Mouse (Mus musculus): ENCODE data around the gene Kcnq5. TPM values are rescaled to one million over a fixed set of nuclear protein-coding genes. Genes with fewer than 3 reads are reported as not detected.

Kcnq5 gene
- total and polyA plus RNA-seq, 3 experiments, result not detected

DNA sequence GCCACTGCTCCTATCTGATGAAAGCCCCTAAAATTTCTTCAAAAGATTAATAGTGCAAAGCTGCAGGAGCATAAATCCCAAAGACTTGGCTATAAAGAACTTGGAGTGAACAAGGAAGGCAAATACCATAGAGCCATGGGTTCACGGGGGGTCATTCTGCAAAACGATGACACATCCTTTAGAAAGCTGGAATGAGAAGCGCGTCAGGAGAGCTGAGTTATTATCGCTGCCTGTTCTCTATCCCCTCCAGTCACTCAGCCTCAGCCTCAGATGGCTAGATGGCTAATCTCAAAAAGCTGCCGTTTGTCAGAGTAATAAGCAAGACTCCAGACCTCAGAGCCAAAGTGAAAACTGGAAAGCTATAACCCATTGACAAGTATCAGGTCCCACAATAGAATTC is 42.5 kb downstream of the Kcnq5 start:
- Histone ChIP-seq H3K79me2 (ENCODE audit: control insufficient read depth, insufficient read depth, low read length, poor library complexity) (no peaks in the 10 kb centered on the region), H3K27me3 (ENCODE audit: control insufficient read depth in 1 of 2, insufficient read depth in 2 of 2, low read length in 2 of 2) (no peaks in the 10 kb centered on the region), H3K27ac (ENCODE audit: control insufficient read depth, low read depth, low read length) (no peak overlapping the region), H3K9ac (ENCODE audit: control insufficient read depth, low read depth, low read length, poor library complexity, severe bottlenecking) (no peak overlapping the region), H3K4me3 (ENCODE audit: control insufficient read depth in 1 of 2, insufficient read depth in 1 of 2, low read depth in 2 of 2, low read length in 2 of 2) (no peak overlapping the region), H3K36me3 (ENCODE audit: control insufficient read depth in 1 of 2, insufficient read depth in 2 of 2, low read length in 2 of 2) (no peaks in the 10 kb centered on the region), H3K4me1 (ENCODE audit: control insufficient read depth in 1 of 2, insufficient read depth in 2 of 2, low read length in 2 of 2) (no peaks in the 10 kb centered on the region), H3K9me3 (replicated peaks; ENCODE audit: insufficient read depth, low read length) (no peaks in the 10 kb centered on the region)
- TF ChIP-seq POLR2A (IDR thresholded peaks at IDR 0.05; ENCODE audit: control insufficient read depth in 1 of 2, insufficient read depth in 1 of 2, low read depth in 1 of 2, low read length in 2 of 2, poor library complexity in 1 of 2) (no peak), USF2 (IDR thresholded peaks at IDR 0.05; ENCODE audit: borderline replicate concordance in 1 of 2, insufficient read depth in 1 of 2, low read depth in 1 of 2, low read length in 2 of 2) (no peak), GABPA (IDR thresholded peaks at IDR 0.05; ENCODE audit: low read depth, low read length) (no peak), NRF1 (IDR thresholded peaks at IDR 0.05; ENCODE audit: insufficient read depth, low read depth, low read length, poor library complexity, severe bottlenecking) (no peak), MAFK (IDR thresholded peaks at IDR 0.05; ENCODE audit: borderline replicate concordance, low read depth, low read length) (no peak), SMC3 (IDR thresholded peaks at IDR 0.05; ENCODE audit: low read depth, low read length) (no peak), JUND (IDR thresholded peaks at IDR 0.05; ENCODE audit: low read depth, low read length) (no peak), ZC3H11A (IDR thresholded peaks at IDR 0.05; ENCODE audit: low read depth, low read length) (no peak), CTCF (IDR thresholded peaks at IDR 0.05 in 2 of 3, conservative IDR thresholded peaks at IDR 0.05 in 1 of 3; ENCODE audit: control insufficient read depth in 1 of 3, insufficient read depth in 1 of 3, low read depth in 2 of 3, low read length in 3 of 3, poor library complexity in 1 of 3, severe bottlenecking in 1 of 3) (no peak), MYB (IDR thresholded peaks at IDR 0.05; ENCODE audit: low read depth, low read length) (no peak), MYC (IDR thresholded peaks at IDR 0.05; ENCODE audit: low read depth, low read length) (no peak), RCOR1 (IDR thresholded peaks at IDR 0.05; ENCODE audit: low read depth, low read length) (no peak), KAT2A (conservative IDR thresholded peaks at IDR 0.05; ENCODE audit: low read depth, low read length) (no peak), POLR2AphosphoS5 (IDR thresholded peaks at IDR 0.05; ENCODE audit: borderline replicate concordance, low read depth, low read length) (no peak)
- no peak for DNase-seq (ENCODE audit: low read depth, low spot score)

DNA sequence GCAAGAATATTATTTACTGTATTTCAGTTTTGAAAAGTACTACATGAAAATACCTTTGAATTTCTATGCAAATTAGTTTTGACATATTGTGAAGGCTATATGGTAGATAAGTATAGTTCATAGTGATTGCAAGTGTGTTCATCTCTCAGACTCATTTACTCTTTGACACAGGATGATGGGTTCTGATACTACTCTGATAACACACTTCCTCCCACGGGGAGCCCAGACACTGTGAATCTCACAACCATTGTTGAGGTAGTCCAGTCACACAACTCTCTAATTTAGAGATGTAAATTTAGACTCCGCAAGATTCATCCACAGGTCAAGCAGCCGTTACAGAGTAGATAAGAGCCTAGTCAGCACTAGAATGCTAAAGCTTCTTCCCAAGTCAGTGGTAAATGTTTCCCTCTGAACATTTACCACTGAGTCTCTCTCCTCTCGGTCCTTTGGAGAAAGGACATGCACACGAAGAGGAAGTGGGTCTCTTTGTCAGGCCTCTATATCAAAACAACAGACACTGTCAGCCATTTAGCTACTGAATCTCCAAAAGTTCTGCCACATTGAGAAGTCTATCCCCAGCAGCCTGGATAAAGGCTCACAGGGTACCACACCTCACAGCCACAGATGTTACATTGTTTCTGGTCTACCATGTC is 65.5 kb downstream of the Kcnq5 start:
- H3K9ac ChIP-seq (ENCODE audit: control insufficient read depth, low read depth, low read length, poor library complexity, severe bottlenecking), result no peak overlapping the region
- DNase-seq (ENCODE audit: low read depth, low spot score), result no peak
- H3K27me3 ChIP-seq (ENCODE audit: control insufficient read depth in 1 of 2, insufficient read depth in 2 of 2, low read length in 2 of 2), result no peaks in the 10 kb centered on the region
- no peak overlapping the region for H3K27ac ChIP-seq (ENCODE audit: control insufficient read depth, low read depth, low read length)
- no peaks in the 10 kb centered on the region for H3K4me1 ChIP-seq (ENCODE audit: control insufficient read depth in 1 of 2, insufficient read depth in 2 of 2, low read length in 2 of 2)
- H3K4me3 ChIP-seq (ENCODE audit: control insufficient read depth in 1 of 2, insufficient read depth in 1 of 2, low read depth in 2 of 2, low read length in 2 of 2), result no peak overlapping the region
- H3K79me2 ChIP-seq (ENCODE audit: control insufficient read depth, insufficient read depth, low read length, poor library complexity), result no peaks in the 10 kb centered on the region
- TF ChIP-seq MEF2A (IDR thresholded peaks at IDR 0.05; ENCODE audit: extremely low read depth, insufficient replicate concordance, low read depth, low read length, poor library complexity, severe bottlenecking) (no peak), MAFK (IDR thresholded peaks at IDR 0.05; ENCODE audit: borderline replicate concordance, low read depth, low read length) (no peak), TAL1 (IDR thresholded peaks at IDR 0.05; ENCODE audit: low read length) (no peak), TBP (IDR thresholded peaks at IDR 0.05; ENCODE audit: low read depth, low read length) (no peak), BHLHE40 (IDR thresholded peaks at IDR 0.05; ENCODE audit: borderline replicate concordance, low read depth, low read length) (no peak), USF2 (IDR thresholded peaks at IDR 0.05; ENCODE audit: borderline replicate concordance in 1 of 2, insufficient read depth in 1 of 2, low read depth in 1 of 2, low read length in 2 of 2) (no peak), USF1 (IDR thresholded peaks at IDR 0.05; ENCODE audit: low read depth, low read length) (no peak), JUND (IDR thresholded peaks at IDR 0.05; ENCODE audit: low read depth, low read length) (no peak), NRF1 (IDR thresholded peaks at IDR 0.05; ENCODE audit: insufficient read depth, low read depth, low read length, poor library complexity, severe bottlenecking) (no peak), CHD1 (IDR thresholded peaks at IDR 0.05; ENCODE audit: low read depth, low read length) (no peak), MAX (IDR thresholded peaks at IDR 0.05; ENCODE audit: low read length) (no peak), ETS1 (IDR thresholded peaks at IDR 0.05; ENCODE audit: low read depth, low read length) (no peak), NELFE (IDR thresholded peaks at IDR 0.05; ENCODE audit: low read depth, low read length) (no peak), TCF12 (IDR thresholded peaks at IDR 0.05; ENCODE audit: low read depth, low read length) (no peak), MAZ (IDR thresholded peaks at IDR 0.05; ENCODE audit: low read depth, low read length) (no peak)
- H3K9me3 ChIP-seq (replicated peaks; ENCODE audit: insufficient read depth, low read length), result no peaks in the 10 kb centered on the region
- no peaks in the 10 kb centered on the region for H3K36me3 ChIP-seq (ENCODE audit: control insufficient read depth in 1 of 2, insufficient read depth in 2 of 2, low read length in 2 of 2)
